ENCODE assay signal across 8 mouse cellular contexts in the genomic region with DNA sequence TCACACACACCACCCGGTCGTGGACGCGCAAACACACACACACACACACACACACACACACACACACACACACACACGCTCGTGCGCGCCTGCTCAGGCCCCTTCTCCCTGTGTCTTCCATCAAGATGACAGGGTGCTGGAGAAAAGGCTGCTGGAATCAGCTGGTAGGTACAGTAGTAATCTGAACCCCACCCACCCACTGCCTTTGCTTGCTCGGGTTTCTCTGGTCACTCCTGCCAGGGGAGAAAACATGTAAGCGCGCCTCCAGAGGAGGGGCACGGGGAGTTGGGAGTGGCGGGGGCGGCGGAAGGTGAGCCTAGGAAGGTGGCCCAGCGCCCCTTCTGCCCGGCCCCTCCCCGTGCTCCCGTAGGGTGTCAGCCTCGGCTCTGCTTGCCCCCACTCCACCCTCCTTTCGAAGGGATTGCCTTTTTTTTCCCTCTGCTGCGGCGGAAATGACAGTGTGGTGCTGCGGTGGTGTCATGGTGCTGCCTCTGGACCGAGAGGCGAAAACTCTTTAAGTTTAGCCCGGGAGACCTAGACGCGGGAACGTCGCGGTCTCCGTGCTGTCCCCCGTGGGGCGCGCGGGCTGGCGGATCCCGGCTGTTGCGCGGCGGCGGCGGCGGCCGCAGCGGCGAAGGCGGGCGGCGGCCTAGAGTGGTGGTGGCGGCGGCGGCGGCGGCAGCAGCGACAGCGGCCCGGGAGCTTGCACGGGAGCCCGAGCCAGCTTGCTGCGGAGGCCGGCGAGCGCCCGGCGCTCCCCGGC. TPM values are rescaled to one million over a fixed set of nuclear protein-coding genes. Genes with fewer than 3 reads are reported as not detected.
DNase-seq lines count a peak whose midpoint lies in the region; ATAC-seq and TF ChIP-seq lines count a peak whose summit lies in the region.

TSS of gene Mid2 (plus strand) at position 121 of the 763 bp plus-strand sequence.

- TF ChIP-seq CTCF in C2C12 (IDR thresholded peaks at IDR 0.05; ENCODE audit: control insufficient read depth, insufficient read depth, insufficient read length) = no peak

- peak within 1 kb of the TSS; percentile 28 for H3K4me3 ChIP-seq in C2C12 (ENCODE audit: insufficient read depth, poor library complexity, severe bottlenecking)
- H3K4me3 ChIP-seq in embryonic facial prominence, embryonic 14.5 days (ENCODE audit: low read depth, low read length) = peak within 1 kb of the TSS; percentile 53
- peak within 1 kb of the TSS; percentile 58 for H3K4me3 ChIP-seq in heart, embryonic 11.5 days (ENCODE audit: low read depth, low read length)
- peak within 1 kb of the TSS; percentile 52 for H3K4me3 ChIP-seq in limb, embryonic 14.5 days (replicated peaks; ENCODE audit: low read length)
- H3K4me3 ChIP-seq in midbrain, embryonic 16.5 days (ENCODE audit: low read depth, low read length) = peak within 1 kb of the TSS; percentile 59

- no peaks in the 10 kb centered on the region for H3K9me3 ChIP-seq in embryonic facial prominence, embryonic 14.5 days (ENCODE audit: control insufficient read depth, low read length)
- H3K9me3 ChIP-seq in heart, embryonic 11.5 days (replicated peaks; ENCODE audit: control insufficient read depth, low read length) = no peaks in the 10 kb centered on the region
- no peaks in the 10 kb centered on the region for H3K9me3 ChIP-seq in limb, embryonic 14.5 days (ENCODE audit: control insufficient read depth, low read length)
- no peaks in the 10 kb centered on the region for H3K9me3 ChIP-seq in midbrain, embryonic 16.5 days (replicated peaks; ENCODE audit: control insufficient read depth, low read length, poor library complexity, severe bottlenecking)

- WGBS in embryonic facial prominence, embryonic 14.5 days = 29% methylated on average over 16 of the region's 68 CpGs
- WGBS in heart, embryonic 11.5 days (ENCODE audit: insufficient replicate concordance) = 14% methylated on average over 65 of the region's 68 CpGs
- 20% methylated on average over 18 of the region's 68 CpGs for WGBS in limb, embryonic 14.5 days
- WGBS in midbrain, embryonic 16.5 days = 24% methylated on average over 42 of the region's 68 CpGs

- no peaks in the 10 kb centered on the region for H3K79me2 ChIP-seq in C2C12 (ENCODE audit: control insufficient read depth, insufficient read depth)

- peak within 1 kb of the TSS; percentile 67 for H3K27ac ChIP-seq in embryonic facial prominence, embryonic 14.5 days (replicated peaks; ENCODE audit: low read depth, low read length)
- H3K27ac ChIP-seq in heart, embryonic 11.5 days (ENCODE audit: low read depth, low read length) = peak within 1 kb of the TSS; percentile 81
- H3K27ac ChIP-seq in limb, embryonic 14.5 days (replicated peaks; ENCODE audit: low read depth, low read length) = 0 out of 2 replicates have a peak within 1 kb of the TSS, but pooled peaks have one; percentile 5
- H3K27ac ChIP-seq in midbrain, embryonic 16.5 days (ENCODE audit: low read length) = peak within 1 kb of the TSS; percentile 81

- H3K4me1 ChIP-seq in embryonic facial prominence, embryonic 14.5 days (ENCODE audit: control insufficient read depth, insufficient read depth, low read length) = no peaks in the 10 kb centered on the region
- no peaks in the 10 kb centered on the region for H3K4me1 ChIP-seq in heart, embryonic 11.5 days (ENCODE audit: control insufficient read depth, insufficient read depth, low read length)
- no peaks in the 10 kb centered on the region for H3K4me1 ChIP-seq in limb, embryonic 14.5 days (ENCODE audit: control insufficient read depth, insufficient read depth, low read length)
- H3K4me1 ChIP-seq in midbrain, embryonic 16.5 days (ENCODE audit: control insufficient read depth, insufficient read depth, low read length) = peaks cover 4% of the 10 kb centered on the region; the same call in 1 of the 2 replicates

- peak; percentile 75 for ATAC-seq in embryonic facial prominence, embryonic 14.5 days (ENCODE audit: low read depth)
- ATAC-seq in heart, embryonic 11.5 days (replicated peaks; ENCODE audit: insufficient number of reproducible peaks, low FRiP score, low TSS enrichment) = peak; percentile 75
- ATAC-seq in limb, embryonic 14.5 days (ENCODE audit: low FRiP score, low read depth) = peak; percentile 67
- peak; percentile 78 for ATAC-seq in midbrain, embryonic 16.5 days

- no peaks in the 10 kb centered on the region for H3K27me3 ChIP-seq in C2C12 (ENCODE audit: control insufficient read depth, insufficient read depth, insufficient read length)
- peaks cover 24% of the 10 kb centered on the region for H3K27me3 ChIP-seq in embryonic facial prominence, embryonic 14.5 days (replicated peaks; ENCODE audit: control insufficient read depth, insufficient read depth, low read length)
- peaks cover 16% of the 10 kb centered on the region for H3K27me3 ChIP-seq in heart, embryonic 11.5 days (ENCODE audit: control insufficient read depth, insufficient read depth, low read length)
- H3K27me3 ChIP-seq in limb, embryonic 14.5 days (ENCODE audit: control insufficient read depth, insufficient read depth, low read length) = no peaks in the 10 kb centered on the region; the same call in 1 of the 2 replicates
- peaks cover 9% of the 10 kb centered on the region for H3K27me3 ChIP-seq in midbrain, embryonic 16.5 days (ENCODE audit: control insufficient read depth, insufficient read depth, low read depth, low read length)

- H3K79me3 ChIP-seq in C2C12 (ENCODE audit: low read depth) = no peaks in the 10 kb centered on the region

- no peaks in the 10 kb centered on the region for H3K36me3 ChIP-seq in C2C12 (ENCODE audit: control insufficient read depth, insufficient read depth)
- no peaks in the 10 kb centered on the region for H3K36me3 ChIP-seq in embryonic facial prominence, embryonic 14.5 days (ENCODE audit: control insufficient read depth, insufficient read depth, low read length)
- H3K36me3 ChIP-seq in heart, embryonic 11.5 days (ENCODE audit: control insufficient read depth, insufficient read depth, low read length) = no peaks in the 10 kb centered on the region
- no peaks in the 10 kb centered on the region for H3K36me3 ChIP-seq in limb, embryonic 14.5 days (ENCODE audit: control insufficient read depth, insufficient read depth, low read length)
- no peaks in the 10 kb centered on the region for H3K36me3 ChIP-seq in midbrain, embryonic 16.5 days (ENCODE audit: control insufficient read depth, insufficient read depth, low read length)

- H3K9ac ChIP-seq in embryonic facial prominence, embryonic 14.5 days (ENCODE audit: low read depth, low read length) = peak within 1 kb of the TSS; percentile 74
- H3K9ac ChIP-seq in heart, embryonic 11.5 days (ENCODE audit: low read depth, low read length) = peak within 1 kb of the TSS; percentile 78
- H3K9ac ChIP-seq in limb, embryonic 14.5 days (ENCODE audit: low read depth, low read length, severe bottlenecking) = peak within 1 kb of the TSS; percentile 70
- H3K9ac ChIP-seq in midbrain, embryonic 16.5 days (ENCODE audit: low read depth, low read length) = peak within 1 kb of the TSS; percentile 78

- DNase-seq in adrenal gland, postnatal 25 days = peak; percentile 39
- DNase-seq in embryonic facial prominence, embryonic 14.5 days (ENCODE audit: low spot score) = peak; percentile 48
- DNase-seq in kidney, adult 8-10 months = peak; percentile 24 to 36
- peak; percentile 12 for DNase-seq in limb, embryonic 14.5 days (ENCODE audit: low spot score)
- DNase-seq in testis, postnatal 10 days (ENCODE audit: low spot score) = peak; percentile 50

- H3ac ChIP-seq in C2C12 (ENCODE audit: control insufficient read depth, insufficient read length, low read depth) = peak within 1 kb of the TSS; percentile 78

- no peak for TF ChIP-seq POLR2A in limb, embryonic 14.5 days (IDR thresholded peaks at IDR 0.05; ENCODE audit: borderline replicate concordance, extremely low read depth, insufficient read depth, insufficient read length)

- peak within 1 kb of the TSS; percentile 62 for H3K4me2 ChIP-seq in embryonic facial prominence, embryonic 14.5 days (ENCODE audit: low read depth, low read length)
- peak within 1 kb of the TSS; percentile 51 for H3K4me2 ChIP-seq in heart, embryonic 11.5 days
- H3K4me2 ChIP-seq in limb, embryonic 14.5 days (replicated peaks; ENCODE audit: low read depth, low read length, severe bottlenecking) = peak within 1 kb of the TSS; percentile 72
- H3K4me2 ChIP-seq in midbrain, embryonic 16.5 days (ENCODE audit: low read length) = peak within 1 kb of the TSS; percentile 46

TF ChIP-seq in C2C12, 6 proteins besides CTCF, POLR2A, EP300 and RAD21:
- TF ChIP-seq MAX (IDR thresholded peaks at IDR 0.05) = no peak
- no peak for TF ChIP-seq MYOG (IDR thresholded peaks at IDR 0.05; ENCODE audit: control insufficient read depth, extremely low read depth, insufficient read length)
- TF ChIP-seq USF1 (IDR thresholded peaks at IDR 0.05; ENCODE audit: low read depth) = no peak
- TF ChIP-seq MYOD1 (IDR thresholded peaks at IDR 0.05; ENCODE audit: control insufficient read depth, insufficient read length, low read depth) = no peak
- no peak for TF ChIP-seq FOSL1 (IDR thresholded peaks at IDR 0.05; ENCODE audit: insufficient read depth, low read length, poor library complexity, severe bottlenecking)
- TF ChIP-seq CEBPB (IDR thresholded peaks at IDR 0.05; ENCODE audit: low read depth) = no peak

RNA-seq across cellular contexts. Expression of gene Mid2, which starts in this region (rescaled TPM):
- 1.2 TPM for polyA plus RNA-seq in C2C12 (2012; fragmentation: generic; extraction: Trizol)
- total RNA-seq in adrenal gland, postnatal 25 days (2021) = 34.5 and 38.4 TPM in 2 replicates
- 7.9 and 8.2 TPM in 2 replicates for polyA plus RNA-seq in embryonic facial prominence, embryonic 14.5 days (2014; fragmentation: Nextera tagmentation; extraction: Ambion mirVana)
- polyA plus RNA-seq in heart, embryonic 11.5 days (2014; fragmentation: Nextera tagmentation; extraction: Ambion mirVana) = 13.8 and 17.7 TPM in 2 replicates
- 7.4 and 8.0 TPM in 2 replicates for polyA plus RNA-seq in limb, embryonic 14.5 days (2012; rRNA removed)
- polyA plus RNA-seq in limb, embryonic 14.5 days (2014; fragmentation: Nextera tagmentation; extraction: Ambion mirVana) = 6.5 and 7.4 TPM in 2 replicates
- polyA plus RNA-seq in midbrain, embryonic 16.5 days (2015; fragmentation: Nextera tagmentation; extraction: Ambion mirVana) = 7.3 and 9.2 TPM in 2 replicates

Comparison
In these comparisons a context has a peak if more than half of its experiments do, and no peak if none do; other contexts are left out.
1. Peak in every context shown above with its lines: DNase-seq, ATAC-seq, H3K4me3 ChIP-seq and H3K27ac ChIP-seq.
2. H3K27ac ChIP-seq: peak in every context shown above with its lines; median percentile 81 in heart, embryonic 11.5 days; 81 in midbrain, embryonic 16.5 days; 67 in embryonic facial prominence, embryonic 14.5 days; 5 in limb, embryonic 14.5 days.